Mouse (Mus musculus) megakaryocyte progenitor cell, adult 5-6 weeks (primary cell): Measurements from ENCODE around the gene Orai1. TPM values are rescaled to one million over a fixed set of nuclear protein-coding genes. Genes with fewer than 3 reads are reported as not detected.

Source experiments
- ATAC-seq: replicated peaks from 2 replicates; pipeline ENCODE4 v1.8.0; 2016; ENCODE audit warnings: mild to moderate bottlenecking, moderate TSS enrichment, inconsistent platforms; ENCODE audit not compliant: poor library complexity
- total RNA-seq, 2 experiments: library from RNA; stranded (forward) in 1 of 2; stranded (reverse) in 1 of 2; fragments of 157-497, 149-512 nt in 1 of 2; fragments of 200-1000 nt in 1 of 2; gene quantifications; 2 replicates each; pipeline versions ENCODE4 v1.2.3 to v1.2.4; 2015 to 2017

Orai1 gene
- total RNA-seq, 2 experiments from 2014 or later: 20.8 to 68.6 TPM

DNA sequence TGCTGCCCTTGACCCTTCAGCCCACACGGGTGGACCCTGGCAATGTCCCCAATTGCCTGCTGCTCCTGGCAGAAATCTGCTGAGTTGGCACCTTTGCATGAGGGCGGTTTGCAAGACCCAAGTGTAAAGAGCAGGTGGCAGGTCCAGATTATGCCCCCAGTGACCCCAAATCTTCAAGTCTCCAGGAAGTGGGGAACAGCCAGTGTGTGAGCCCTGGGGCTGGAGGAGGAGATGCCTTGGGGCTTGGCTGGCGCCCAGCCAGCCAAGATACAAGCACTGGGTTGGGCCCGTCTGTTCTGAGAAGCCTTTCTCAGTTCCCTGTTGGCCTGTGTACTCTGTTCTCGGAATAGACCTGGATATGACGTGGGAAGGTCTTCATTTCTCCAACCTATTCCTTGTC lies 12.6 kb downstream of the Orai1 start:
- ATAC-seq: peak; percentile 69

DNA sequence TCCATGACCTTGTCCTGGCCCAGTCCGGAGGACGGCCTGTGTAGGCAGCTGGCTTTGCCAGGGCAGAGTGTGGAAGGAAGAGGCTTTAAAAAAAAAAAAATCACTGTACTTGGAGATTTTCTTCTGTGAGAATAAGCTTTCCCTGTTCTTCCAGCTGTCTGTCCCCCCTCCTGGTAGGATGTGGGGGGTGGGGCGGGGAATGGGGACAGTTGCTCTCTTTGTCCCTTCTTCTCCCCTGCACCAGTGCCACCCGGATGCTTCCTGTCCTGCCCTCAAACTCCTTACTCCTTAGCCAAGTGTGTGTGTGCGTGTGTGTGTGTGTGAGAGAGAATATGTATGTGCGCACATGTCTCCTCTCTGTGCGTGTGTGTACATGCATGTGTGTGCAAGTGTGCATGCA lies 14.9 kb downstream of the Orai1 start:
- no peak for ATAC-seq

DNA sequence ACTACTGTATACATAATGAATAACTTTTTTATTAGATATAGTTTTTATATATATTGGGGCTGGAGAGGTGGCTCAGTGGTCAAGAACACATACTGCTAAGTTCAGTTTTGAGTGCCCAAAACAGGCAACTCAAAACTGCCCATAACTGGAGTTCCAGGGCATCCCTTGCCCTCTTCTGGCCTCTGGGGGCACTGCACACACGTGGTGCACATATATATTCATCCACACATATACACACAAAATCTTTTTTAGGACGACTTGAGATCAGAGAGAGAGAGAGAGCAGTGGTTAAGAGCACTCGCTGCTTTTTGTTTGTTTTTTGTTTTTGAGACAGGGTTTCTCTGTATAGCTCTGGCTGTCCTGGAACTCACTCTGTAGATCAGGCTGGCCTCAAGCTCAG lies 16.4 kb downstream of the Orai1 start:
- no peak for ATAC-seq

DNA sequence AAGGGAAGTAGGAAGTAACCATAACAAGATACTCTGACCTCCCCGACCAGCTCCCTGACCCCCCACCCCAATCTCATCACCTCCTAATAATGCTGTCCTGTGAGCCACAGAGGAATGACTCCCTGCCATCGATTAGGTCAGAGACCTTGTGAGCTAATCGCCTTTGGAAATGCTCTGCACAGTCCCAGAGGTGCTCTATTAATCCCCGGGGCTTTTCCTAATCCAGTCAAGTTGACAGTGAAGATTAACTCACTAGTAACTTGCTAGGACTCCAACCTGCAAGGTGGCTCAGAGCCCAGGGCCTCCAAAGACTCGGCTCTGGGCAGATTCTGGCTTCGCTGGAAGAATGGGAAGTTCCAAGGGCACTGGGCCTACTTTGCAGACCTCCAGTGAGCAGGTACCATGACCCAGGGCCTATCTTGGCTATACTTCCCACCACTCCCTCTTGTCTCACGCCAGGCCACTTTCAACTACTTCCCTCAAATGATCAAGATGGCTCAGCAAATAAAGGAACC lies 18.8 kb downstream of the Orai1 start:
- no peak for ATAC-seq

DNA sequence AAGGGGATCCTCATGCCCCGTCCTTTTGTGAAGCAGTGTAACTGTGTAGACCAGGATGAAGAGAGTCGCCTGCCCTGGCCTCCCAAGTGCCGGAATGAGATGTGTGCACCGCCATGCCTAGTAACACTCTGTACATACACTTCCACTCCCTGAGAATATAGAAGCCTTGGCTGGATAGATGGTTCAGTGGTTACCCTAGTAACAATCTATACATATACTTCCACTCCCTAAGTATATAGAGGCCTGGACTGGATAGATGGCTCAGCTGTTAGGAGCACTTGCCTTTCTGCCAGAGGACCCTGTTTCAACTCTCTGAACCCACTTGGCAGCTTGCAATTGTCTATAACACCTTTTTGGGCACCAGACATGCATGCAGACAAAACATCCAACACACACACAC lies 20.2 kb downstream of the Orai1 start:
- ATAC-seq: no peak

DNA sequence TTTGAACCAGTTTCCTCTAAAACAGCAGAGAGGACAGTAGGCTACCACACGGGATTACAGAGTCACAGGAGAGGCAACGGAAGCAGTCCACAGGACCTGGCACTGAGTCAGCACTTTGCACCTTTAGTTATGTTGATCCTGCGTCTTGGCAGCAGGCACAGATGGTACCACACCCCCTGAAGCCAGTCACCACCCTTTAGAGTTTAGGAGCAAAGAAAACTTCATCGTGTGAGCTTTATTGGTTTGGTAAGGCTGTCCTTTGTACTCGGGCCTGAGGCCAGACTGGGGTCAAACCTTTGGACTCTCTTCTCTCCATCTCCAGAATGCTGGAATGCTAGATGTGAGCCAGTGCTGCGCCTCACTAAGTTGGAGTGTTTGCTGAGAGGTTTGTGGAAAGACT lies 20.7 kb downstream of the Orai1 start:
- peak; percentile 54; the same call in 1 of the 2 replicates for ATAC-seq

DNA sequence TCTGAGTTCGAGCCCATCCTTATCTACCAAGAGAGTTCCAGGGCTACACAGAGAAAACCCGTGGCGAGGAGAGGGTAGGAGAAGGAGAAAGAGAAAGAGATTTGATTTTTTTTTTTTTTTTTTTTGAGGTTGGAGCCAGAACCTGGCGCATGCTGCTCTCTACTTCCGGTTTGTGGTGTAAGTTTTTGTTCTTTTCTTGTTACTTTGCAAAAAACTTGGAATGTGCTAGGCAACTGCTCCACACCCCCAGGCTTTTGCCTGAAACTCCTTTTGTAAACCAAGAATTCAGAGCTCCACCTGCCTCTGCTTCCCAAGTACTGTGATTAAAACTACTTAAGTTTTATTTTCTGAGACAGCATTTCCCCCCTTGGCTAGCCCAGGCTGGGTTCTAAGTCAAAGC lies 23.2 kb downstream of the Orai1 start:
- no peak for ATAC-seq

DNA sequence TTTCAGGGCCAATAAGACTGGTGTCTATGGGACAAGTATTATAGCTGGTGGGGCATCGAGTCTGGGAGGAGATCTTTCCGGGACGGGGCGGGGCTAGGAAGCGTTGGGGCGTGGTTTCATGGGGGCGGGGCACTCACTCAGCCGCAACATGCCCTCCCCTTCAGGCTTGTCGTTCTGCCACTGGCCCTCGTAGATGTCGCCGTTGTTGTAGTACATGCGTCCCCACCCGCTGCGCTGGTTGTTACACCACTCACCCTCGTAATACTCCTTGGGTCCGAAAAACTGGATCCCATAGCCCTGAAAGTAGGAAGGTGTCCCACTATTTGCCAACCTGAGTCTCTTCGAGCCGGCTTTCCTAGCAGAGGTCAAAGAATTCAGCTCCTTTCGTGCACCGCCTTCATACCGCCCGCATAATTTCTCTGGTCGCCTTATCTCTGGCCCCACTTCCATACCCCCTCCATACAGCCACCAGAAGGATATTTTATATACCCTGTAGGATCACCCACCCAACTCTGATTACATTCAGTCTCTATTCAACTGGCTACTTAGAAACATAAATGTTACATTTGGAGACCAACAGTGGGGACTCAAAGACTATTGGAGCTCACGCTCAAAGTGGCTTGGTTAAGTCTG lies 24.4 kb downstream of the Orai1 start:
- ATAC-seq: peak; percentile 94

DNA sequence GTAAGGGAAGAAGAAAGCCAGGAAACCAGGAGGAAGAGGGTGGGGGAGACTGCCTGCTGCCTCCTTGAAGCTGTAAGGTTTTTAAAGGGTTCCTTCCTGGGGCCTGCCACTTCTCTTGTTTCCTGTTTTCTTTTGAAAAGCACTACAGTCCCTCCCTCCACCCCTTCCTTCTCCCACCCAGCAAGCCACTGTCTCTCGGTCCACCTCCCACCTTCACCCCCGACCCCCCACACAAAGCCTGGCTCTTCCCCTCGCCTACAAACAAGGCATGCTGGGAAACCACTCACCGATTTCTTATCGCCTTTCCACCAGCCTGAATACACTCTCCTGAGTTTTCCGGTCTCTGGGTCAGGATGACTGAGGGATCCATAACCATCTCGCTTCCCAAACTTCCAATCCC lies 25.9 kb downstream of the Orai1 start:
- ATAC-seq: no peak

DNA sequence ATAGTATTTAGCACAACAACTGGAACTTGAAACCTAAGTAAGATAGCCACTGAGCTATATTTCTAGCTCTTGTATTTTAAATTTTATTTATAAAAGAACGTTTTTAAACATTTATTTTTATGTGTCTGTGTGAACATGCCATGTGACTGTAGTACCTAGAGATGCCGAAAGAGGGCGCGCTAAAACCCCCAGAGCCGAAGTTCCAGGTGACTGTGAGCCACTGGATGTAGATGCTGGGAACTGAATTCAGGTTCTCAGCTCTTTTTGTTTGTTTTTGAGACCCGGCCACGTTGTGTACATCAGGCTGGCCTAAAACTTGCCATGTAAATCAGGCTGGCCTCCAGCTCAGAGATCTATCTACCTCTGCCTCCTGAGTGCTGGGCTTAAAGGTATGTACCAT lies 29.0 kb downstream of the Orai1 start:
- ATAC-seq: no peak

DNA sequence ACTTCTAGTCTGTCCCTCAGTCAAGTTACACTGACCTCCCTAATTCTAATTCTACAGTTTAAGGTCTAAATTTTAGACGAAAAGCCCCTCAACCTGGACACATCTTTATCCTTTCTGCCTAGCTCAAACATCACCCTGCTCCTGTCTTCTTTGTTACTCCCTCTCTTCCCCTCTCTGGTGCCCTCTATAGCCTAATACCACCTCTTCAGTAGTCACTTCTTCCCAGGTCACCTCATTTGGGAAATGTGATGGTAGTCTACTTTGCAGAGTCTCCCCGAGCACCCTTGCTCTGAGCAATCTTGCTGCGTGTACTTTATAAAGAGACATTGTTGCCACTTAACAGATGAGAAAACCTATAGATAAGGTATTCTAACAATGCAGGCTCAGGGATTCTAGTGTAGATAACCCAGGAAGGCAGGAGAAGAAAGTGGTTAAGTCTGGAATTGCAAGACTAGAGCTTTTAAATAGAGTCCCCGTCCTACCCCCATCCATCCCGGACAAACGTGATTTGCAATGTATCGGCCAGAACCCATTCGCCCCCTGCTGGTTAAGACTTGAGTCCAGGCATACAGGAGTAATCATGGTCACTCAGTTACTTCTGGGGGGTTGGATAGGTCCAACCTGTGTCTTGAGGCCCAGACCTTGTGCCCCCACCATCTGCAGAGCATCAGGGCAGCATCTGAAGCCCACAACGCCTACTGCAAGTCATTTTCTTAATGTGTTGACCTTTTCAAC lies 30.9 kb downstream of the Orai1 start:
- ATAC-seq: peak; percentile 73

DNA sequence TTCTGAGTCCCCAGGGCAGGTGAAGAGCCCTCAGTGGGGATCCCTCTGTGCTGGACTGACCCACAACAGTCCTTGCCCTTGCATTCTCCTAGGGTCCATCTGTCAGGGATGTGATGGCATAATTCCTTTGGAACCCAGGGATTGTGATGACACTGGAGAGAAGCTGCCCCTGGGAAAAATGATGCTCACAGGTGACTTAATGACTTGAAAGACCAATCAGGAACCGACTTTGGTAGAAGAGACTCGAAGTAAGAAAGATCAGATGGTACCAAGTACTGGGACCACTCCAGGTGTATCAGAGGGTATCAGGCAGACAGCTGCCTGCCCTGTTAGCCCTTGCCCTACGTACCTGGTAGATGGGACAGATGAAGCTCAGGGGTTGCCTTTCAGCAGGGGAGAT lies 32.0 kb downstream of the Orai1 start, which contains the start of gene Morn3:
TSS of gene Morn3 (minus strand) at position 101 of the 400 bp plus-strand sequence.
- no peak for ATAC-seq

DNA sequence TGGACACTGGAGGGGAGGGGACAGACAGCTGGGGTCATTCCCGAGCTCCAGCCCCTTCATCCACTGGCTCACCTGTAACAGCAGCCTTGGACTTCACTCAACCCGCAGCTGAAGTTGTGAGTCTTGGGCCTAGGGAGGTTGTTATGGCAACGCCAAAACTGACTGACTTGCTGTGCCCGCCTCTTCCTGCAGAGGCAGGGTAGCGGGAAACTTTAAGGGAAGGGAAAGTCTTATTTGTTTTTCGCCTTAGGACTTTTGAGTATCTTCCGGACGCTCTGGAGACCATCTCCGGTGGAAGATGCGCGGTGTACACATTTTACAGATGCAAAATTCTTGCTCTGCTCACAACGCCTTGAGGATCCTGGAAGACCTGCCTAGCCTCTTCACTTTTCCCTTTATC lies 34.4 kb downstream of the Orai1 start:
- ATAC-seq: peak; percentile 89

DNA sequence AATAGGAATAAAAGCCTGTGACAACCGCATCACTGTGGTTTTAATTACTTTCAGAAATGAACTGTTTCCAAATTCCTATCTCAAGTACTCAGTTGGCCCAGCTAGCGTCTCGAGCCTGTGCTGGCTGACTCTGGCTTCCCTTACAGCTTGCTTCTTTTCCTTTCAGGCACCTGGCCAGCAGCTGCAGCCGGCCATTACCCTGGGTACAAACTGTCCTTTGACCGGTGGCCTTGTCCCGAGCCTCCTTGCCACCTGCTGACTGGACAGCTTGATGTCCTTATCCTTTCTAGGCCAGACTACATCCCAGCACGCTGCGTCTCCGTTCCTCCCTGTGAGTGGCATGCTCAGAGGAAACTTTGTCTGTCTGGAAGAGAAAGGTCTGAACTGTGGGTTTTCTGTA lies 36.0 kb downstream of the Orai1 start:
- no peak for ATAC-seq

DNA sequence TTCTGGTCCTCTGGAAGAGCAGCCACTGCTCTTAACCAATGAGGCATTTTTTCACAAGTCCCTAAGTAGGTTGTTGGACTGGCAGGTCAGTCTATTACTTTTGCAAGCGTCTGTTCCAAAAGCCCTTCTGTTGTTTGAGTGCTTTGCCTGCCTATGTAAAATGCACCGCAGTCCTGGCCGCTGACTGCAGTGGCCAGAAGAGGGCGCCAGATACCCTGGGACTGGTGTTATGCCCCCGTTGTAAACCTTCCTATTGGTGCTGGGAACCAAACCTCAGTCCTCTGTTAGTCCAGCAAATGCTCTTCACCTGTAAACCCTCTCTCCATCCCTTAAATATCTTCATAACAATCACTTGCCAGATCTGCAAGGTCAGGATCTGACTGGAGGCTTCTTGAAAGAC lies 36.9 kb downstream of the Orai1 start:
- no peak for ATAC-seq

DNA sequence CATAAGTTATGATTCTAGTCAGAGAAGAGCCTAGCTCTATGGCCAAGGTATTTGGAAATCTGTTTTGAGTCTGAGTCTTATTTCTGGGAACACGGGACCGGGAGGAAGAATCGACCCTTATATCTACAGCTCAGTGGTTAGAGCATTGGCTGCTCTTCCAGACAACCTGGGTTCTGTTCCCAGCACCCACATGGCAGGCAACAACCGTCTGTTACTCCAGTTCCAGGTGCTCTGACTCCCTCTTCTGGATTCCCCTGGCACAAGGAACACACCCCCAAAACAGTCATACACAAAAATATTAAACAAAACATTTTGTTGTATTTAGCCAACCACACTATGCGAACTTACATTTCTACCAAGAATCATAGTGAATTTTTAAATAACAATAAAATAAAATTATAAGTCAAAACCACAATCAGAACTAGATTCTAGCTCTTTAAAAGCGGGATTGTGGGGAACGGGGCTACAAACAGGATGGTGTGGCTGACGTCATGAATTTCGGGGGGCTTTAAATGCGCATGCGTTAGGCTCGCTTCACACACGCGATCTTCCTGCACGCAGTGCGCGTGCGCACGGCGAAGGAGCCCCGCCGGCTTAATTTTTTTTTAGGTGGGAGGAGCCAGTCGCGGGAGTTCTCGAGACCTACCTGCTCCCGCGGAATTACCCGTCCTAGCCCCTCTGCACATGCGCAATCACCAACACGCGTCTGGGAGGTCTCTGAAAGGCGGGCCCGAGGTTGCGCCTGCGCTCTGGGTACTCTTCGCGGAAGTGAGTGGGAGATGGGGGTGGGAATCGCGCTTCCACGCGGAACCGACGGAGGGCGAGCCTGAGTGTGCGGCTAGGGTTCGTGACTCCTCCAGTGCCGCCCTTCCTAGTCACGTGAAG lies 42.7 kb downstream of the Orai1 start:
- ATAC-seq: peak; percentile 93

DNA sequence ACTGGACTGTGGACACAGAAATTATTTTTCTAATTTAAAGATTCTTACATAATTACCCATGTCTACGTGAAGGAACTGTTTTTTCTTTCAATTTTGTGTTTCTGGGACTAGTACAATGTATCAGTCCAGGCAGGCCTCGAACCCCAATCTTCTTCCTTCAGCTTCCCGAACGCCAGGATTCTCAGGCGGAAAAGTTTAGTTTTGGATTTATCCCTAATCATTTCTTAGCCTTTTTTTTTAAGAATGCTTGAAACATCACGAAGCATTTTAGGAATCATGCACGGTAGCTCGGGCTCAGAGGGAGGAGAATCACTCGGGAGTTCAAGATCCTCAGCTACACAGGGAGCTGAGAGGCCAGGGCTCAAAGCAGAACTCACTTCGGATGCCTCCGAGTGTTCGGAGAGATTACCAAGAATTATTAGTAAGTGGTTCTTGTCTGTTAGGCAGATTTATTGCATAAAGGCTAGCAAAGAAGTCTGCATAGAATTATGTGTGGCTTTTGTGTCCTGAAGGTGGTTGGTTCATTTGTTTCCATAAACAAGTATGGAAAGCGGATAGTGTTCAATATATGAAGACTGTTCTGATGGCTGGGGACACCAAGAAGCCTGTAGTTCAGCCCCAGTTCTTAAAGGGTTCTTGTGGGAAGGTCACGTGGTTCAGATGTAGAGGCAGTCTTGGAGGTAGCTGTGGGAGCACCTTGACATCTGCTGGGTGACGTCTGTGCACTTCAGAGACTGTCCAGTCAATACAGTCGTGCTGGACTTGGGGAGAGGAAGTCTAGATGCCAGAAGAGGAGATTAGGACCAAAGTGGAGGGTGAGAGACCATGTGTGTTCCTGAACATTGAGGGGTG lies 43.6 kb downstream of the Orai1 start:
- ATAC-seq: 0 out of 2 replicates have a peak, but pooled peaks have one; percentile 5

DNA sequence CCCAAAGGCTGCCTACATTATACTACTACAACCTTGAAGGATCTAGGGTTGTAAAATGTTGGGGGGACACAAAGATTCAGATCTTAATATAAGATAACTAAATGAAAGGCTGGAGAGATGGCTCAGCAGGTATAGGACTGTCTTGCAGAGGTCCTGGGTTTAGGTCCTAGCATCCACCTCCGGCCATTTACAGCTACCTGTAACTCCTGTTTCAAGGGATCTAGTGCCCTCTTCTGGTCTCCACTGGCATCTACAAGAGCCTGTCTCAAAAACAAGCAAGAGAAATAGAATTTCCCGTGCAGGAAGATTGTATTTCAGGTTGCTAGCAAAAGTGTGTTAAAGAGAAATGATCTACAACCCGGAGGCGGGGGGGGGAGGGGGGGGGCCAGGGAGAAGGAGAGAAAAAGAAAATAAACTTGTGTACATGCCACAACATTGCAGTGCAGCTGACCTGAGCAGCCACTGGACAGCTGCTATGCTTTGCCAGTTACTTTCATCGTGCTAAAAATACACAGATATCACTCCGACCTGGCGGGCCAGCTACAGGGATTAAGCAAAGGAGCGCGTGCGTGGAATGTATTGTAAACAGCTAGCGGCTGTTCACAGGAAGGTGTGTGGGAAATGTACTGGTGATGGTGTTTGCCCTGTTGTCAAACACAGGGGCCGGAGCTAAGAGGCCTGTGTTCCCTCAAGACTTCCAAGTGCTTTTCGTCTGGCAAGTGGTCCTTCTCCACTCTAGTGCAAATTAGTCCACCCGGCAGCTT lies 45.1 kb downstream of the Orai1 start:
- 0 out of 2 replicates have a peak, but pooled peaks have one; percentile 21 for ATAC-seq

DNA sequence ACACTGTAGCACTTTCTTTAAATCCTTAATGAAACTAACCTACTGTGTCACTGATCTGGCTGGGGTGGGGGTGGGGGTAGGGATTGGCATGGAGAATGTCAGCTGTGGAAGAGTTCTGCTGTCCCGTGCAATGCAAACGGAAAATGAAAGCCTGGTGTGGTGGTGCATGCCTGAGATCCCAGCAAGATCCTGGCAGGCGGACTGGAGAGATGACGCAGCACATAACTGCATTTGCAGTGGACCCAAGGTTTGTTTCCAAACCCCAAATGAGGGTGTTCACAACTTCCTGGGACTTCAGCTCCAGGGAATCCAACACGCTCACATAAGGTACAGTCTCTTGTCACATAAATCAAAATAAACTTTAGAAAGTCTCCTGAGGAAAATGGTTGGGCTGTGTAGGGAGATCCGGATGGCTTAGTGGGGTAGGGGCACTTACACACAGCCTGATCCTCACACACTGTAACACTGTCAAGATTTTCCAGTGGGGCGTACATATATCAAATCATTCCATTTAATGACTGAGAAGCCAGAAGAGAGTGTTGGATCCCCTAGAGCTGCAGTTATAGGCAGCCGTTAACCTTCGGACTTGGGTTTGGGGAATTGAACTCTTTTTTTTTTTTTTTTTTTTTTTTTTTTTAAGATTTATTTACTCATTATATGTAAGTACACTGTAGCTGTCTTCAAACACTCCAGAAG lies 46.0 kb downstream of the Orai1 start:
- no peak for ATAC-seq
